Mouse (Mus musculus): Measurements from ENCODE around the gene Mrps35. TPM values are rescaled to one million over a fixed set of nuclear protein-coding genes. Genes with fewer than 3 reads are reported as not detected.

The Mrps35 gene
- polyA plus RNA-seq, 1 experiment from 2014 or later = 105 TPM

Other genes starting within 250 kb of the Mrps35 start
- gene Arntl2, start 246.7 kb upstream of the Mrps35 start, polyA plus RNA-seq (2015; fragmentation: Nextera tagmentation; extraction: Ambion mirVana) = 0.45 and 0.92 TPM in 2 replicates
- not detected in 2 replicates for gene Smco2, start 192.7 kb upstream of the Mrps35 start, polyA plus RNA-seq (2015; fragmentation: Nextera tagmentation; extraction: Ambion mirVana)
- gene Ppfibp1, start 154.3 kb upstream of the Mrps35 start, polyA plus RNA-seq (2015; fragmentation: Nextera tagmentation; extraction: Ambion mirVana) = 7.2 and 9.2 TPM in 2 replicates
- not detected in 2 replicates for gene 1700034J05Rik, start 88.3 kb upstream of the Mrps35 start, polyA plus RNA-seq (2015; fragmentation: Nextera tagmentation; extraction: Ambion mirVana)
- gene Rep15, start 10.2 kb upstream of the Mrps35 start, polyA plus RNA-seq (2015; fragmentation: Nextera tagmentation; extraction: Ambion mirVana) = 0.30 and 0.42 TPM in 2 replicates
- 2.3 and 2.4 TPM in 2 replicates for gene Mansc4, start 44.3 kb downstream of the Mrps35 start, polyA plus RNA-seq (2015; fragmentation: Nextera tagmentation; extraction: Ambion mirVana)
- 7.3 and 7.7 TPM in 2 replicates for gene Klhl42, start 48.6 kb downstream of the Mrps35 start, polyA plus RNA-seq (2015; fragmentation: Nextera tagmentation; extraction: Ambion mirVana)
- 3.1 and 3.3 TPM in 2 replicates for gene Pthlh, start 221.4 kb downstream of the Mrps35 start, polyA plus RNA-seq (2015; fragmentation: Nextera tagmentation; extraction: Ambion mirVana)

Data from thymus, postnatal 0 days (tissue).